Mouse (Mus musculus) bone marrow macrophage, adult 2 months (primary cell): ENCODE measurements around the gene Lenep.

Experiments
- CTCF ChIP-seq: IDR thresholded peaks from 2 replicates; pipeline ENCODE4 v1.5.1; 2012; ENCODE audit warnings: low read depth, mild to moderate bottlenecking, low read length, moderate library complexity
- POLR2A ChIP-seq: IDR thresholded peaks from 2 replicates; pipeline ENCODE4 v1.6.1; 2012; ENCODE audit warnings: mild to moderate bottlenecking, low read depth, low read length, borderline replicate concordance

DNA sequence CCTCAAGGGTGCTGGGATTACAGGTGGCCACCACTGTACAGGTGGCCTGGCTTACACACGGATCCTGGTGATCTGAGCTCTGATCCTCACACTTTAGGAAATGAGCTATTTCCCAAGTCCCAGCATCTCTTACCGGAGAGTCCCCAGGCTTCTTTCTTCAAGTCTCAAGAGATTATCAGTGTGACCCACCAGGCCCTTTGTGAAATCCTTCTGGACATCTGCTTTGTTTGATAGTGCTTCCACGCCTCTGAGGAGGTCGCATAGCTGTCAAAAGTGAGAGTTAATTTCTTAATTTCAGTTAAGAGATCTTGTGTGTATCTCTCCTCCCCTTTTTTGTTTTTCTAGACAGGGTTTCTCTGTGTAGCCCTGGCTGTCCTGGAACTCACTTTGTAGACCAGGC, 23.3 kb upstream of the Lenep start:
- TF ChIP-seq POLR2A = no peak
- no peak for TF ChIP-seq CTCF
